Mouse (Mus musculus): ENCODE data around the gene Bcl7a. TPM values are rescaled to one million over a fixed set of nuclear protein-coding genes. Genes with fewer than 3 reads are reported as not detected.

Bcl7a gene
- polyA plus RNA-seq, 1 experiment = 2.7 TPM

- H3K4me1 ChIP-seq (ENCODE audit: control insufficient read depth, insufficient read depth, low read length) = peaks cover 20% of the 10 kb centered on the region
- TF ChIP-seq CTCF (IDR thresholded peaks at IDR 0.05; ENCODE audit: low read depth, low read length) (no peak), POLR2A (IDR thresholded peaks at IDR 0.05; ENCODE audit: borderline replicate concordance, low read depth, low read length) (no peak)
- H3K27ac ChIP-seq (ENCODE audit: insufficient read depth, low read depth, low read length) = no peak overlapping the region
- H3K4me3 ChIP-seq (ENCODE audit: insufficient read depth, low read length) = no peak overlapping the region
Measured at GRCm38 (mm10) chr5:123375262-123375661, 31.6 kb downstream of the Bcl7a start.

GRCm38 (mm10) chr5:123375793-123376452 is 32.3 kb downstream of the Bcl7a start:
- peak overlapping the region; percentile 35 for H3K27ac ChIP-seq (ENCODE audit: insufficient read depth, low read depth, low read length)
- H3K4me3 ChIP-seq (ENCODE audit: insufficient read depth, low read length) = no peak overlapping the region
- H3K4me1 ChIP-seq (ENCODE audit: control insufficient read depth, insufficient read depth, low read length) = peaks cover 20% of the 10 kb centered on the region
- TF ChIP-seq POLR2A (IDR thresholded peaks at IDR 0.05; ENCODE audit: borderline replicate concordance, low read depth, low read length) (no peak), CTCF (IDR thresholded peaks at IDR 0.05; ENCODE audit: low read depth, low read length) (no peak)

DNA sequence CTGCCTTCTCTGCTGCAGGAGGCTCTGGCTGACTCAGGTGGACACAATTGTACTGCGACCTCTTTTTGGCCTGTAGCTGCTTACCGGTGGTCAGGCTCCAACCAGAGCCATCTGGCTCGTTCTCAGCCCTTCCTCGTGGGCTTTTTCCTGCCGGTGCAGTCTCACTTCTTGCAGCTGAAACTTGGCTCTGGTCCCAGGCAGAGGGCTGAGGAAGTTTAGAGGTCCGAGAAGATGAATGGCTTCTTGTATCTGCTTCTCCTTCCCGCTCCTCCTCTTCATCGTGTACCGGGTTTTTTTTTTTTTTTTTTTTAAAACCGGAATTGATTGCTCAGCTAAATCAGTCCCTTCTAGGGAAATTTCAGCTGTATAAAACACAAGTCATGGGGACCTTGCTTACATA is 32.9 kb downstream of the Bcl7a start:
- H3K4me3 ChIP-seq (ENCODE audit: insufficient read depth, low read length) = peak overlapping the region; percentile 57
- H3K27ac ChIP-seq (ENCODE audit: insufficient read depth, low read depth, low read length) = peak overlapping the region; percentile 94
- peaks cover 16% of the 10 kb centered on the region for H3K4me1 ChIP-seq (ENCODE audit: control insufficient read depth, insufficient read depth, low read length)
- TF ChIP-seq POLR2A (IDR thresholded peaks at IDR 0.05; ENCODE audit: borderline replicate concordance, low read depth, low read length) = no peak
- no peak for TF ChIP-seq CTCF (IDR thresholded peaks at IDR 0.05; ENCODE audit: low read depth, low read length)

DNA sequence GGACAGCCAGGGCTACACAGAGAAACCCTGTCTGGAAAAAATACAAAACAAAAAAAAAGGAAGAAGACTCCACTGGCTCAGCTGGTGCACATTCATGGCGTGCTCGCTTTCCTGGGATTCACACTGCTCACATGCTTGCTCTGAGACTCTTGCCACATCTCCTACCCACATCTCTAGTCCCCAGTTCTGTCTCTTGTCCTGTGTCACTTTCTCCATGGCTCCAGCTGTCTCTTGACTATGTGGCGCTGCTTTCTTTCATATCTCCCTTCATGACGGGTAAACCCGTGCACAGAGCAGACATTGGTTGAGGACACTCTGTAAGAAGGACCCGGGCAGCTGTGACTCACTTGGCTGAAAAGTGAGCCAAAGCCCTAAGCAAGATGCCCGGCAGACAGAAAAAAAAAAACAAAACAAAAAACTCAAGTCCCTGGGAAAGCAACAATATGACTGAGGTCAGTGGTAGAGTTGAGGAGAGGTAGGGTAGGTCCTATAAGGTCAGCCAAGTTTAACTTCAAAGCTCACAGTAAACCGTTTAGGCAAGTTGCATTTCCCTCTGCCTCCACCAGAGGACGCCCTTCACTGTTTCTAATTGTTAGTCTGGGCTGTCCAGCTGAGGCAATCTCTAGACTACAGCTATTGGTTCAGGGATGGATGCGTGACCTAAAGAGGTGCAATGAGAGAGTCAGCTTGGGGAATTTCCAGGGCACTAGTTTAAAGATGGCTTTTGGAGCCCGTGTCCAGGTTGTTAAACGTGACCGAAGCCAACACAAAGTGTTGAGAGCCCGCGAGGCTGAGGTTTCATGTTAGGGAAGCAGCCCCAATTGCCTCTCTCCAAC is 33.7 kb downstream of the Bcl7a start:
- Histone ChIP-seq H3K4me3 (ENCODE audit: insufficient read depth, low read length) (peak overlapping the region; percentile 57), H3K27ac (ENCODE audit: insufficient read depth, low read depth, low read length) (peak overlapping the region; percentile 94), H3K4me1 (ENCODE audit: control insufficient read depth, insufficient read depth, low read length) (peaks cover 16% of the 10 kb centered on the region)
- TF ChIP-seq CTCF (IDR thresholded peaks at IDR 0.05; ENCODE audit: low read depth, low read length) = peak; percentile 56
- TF ChIP-seq POLR2A (IDR thresholded peaks at IDR 0.05; ENCODE audit: borderline replicate concordance, low read depth, low read length) = 0 out of 2 replicates have a peak, but pooled peaks have one; percentile 53

DNA sequence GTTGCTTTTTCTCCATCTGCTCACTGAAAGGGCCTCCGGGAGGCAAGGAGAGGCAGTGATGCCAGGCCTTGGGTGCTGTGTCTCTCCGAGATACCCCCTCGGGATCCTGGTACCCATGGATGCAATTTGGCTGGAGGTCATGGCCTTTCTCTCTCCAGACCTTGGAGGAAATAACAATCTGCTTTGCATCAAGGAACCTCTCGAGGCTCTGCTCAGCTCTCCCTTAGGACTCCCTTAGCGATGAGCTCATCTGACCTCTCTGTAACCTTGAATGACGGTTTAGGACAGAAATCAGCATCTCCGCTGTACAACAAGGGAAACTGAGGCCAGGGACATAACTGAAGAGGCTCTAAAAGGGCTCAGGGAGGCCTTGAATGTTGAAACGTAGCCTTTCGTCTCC is 35.1 kb downstream of the Bcl7a start:
- peaks cover 16% of the 10 kb centered on the region for H3K4me1 ChIP-seq (ENCODE audit: control insufficient read depth, insufficient read depth, low read length)
- H3K4me3 ChIP-seq (ENCODE audit: insufficient read depth, low read length) = no peak overlapping the region
- no peak overlapping the region for H3K27ac ChIP-seq (ENCODE audit: insufficient read depth, low read depth, low read length)
- no peak for TF ChIP-seq CTCF (IDR thresholded peaks at IDR 0.05; ENCODE audit: low read depth, low read length)
- TF ChIP-seq POLR2A (IDR thresholded peaks at IDR 0.05; ENCODE audit: borderline replicate concordance, low read depth, low read length) = no peak

DNA sequence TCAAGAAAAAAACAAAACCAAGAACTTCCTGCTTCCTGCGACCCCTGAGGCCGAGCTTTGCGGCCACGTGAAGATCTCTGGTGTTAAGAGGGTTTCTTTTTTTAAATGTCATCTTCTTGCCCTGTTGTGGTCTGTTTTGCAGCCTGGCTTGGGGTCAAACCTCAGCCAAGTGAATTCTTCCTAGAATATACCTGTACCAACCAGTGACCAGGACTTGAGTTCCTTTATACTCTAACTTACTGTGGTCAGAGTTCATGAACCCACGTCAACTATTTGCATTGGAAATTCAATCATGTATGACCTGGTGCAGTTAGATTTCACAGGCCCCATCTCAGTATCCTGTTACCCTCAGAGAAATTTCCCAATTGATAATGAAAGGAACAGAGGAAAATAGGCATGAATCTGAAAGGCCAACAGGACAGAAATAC is 35.9 kb downstream of the Bcl7a start:
- TF ChIP-seq POLR2A (IDR thresholded peaks at IDR 0.05; ENCODE audit: borderline replicate concordance, low read depth, low read length) (no peak), CTCF (IDR thresholded peaks at IDR 0.05; ENCODE audit: low read depth, low read length) (no peak)
- H3K4me3 ChIP-seq (ENCODE audit: insufficient read depth, low read length) = no peak overlapping the region
- H3K27ac ChIP-seq (ENCODE audit: insufficient read depth, low read depth, low read length) = no peak overlapping the region
- peaks cover 16% of the 10 kb centered on the region for H3K4me1 ChIP-seq (ENCODE audit: control insufficient read depth, insufficient read depth, low read length)

GRCm38 (mm10) chr5:123381968-123382367 is 38.3 kb downstream of the Bcl7a start:
- no peak overlapping the region for H3K27ac ChIP-seq (ENCODE audit: insufficient read depth, low read depth, low read length)
- TF ChIP-seq CTCF (IDR thresholded peaks at IDR 0.05; ENCODE audit: low read depth, low read length) (no peak), POLR2A (IDR thresholded peaks at IDR 0.05; ENCODE audit: borderline replicate concordance, low read depth, low read length) (no peak)
- no peak overlapping the region for H3K4me3 ChIP-seq (ENCODE audit: insufficient read depth, low read length)
- peaks cover 11% of the 10 kb centered on the region for H3K4me1 ChIP-seq (ENCODE audit: control insufficient read depth, insufficient read depth, low read length)

- peaks cover 8% of the 10 kb centered on the region for H3K4me1 ChIP-seq (ENCODE audit: control insufficient read depth, insufficient read depth, low read length)
- H3K27ac ChIP-seq (ENCODE audit: insufficient read depth, low read depth, low read length) = no peak overlapping the region
- H3K4me3 ChIP-seq (ENCODE audit: insufficient read depth, low read length) = no peak overlapping the region
- TF ChIP-seq POLR2A (IDR thresholded peaks at IDR 0.05; ENCODE audit: borderline replicate concordance, low read depth, low read length) (no peak), CTCF (IDR thresholded peaks at IDR 0.05; ENCODE audit: low read depth, low read length) (no peak)
Measured at GRCm38 (mm10) chr5:123382686-123383085, 39.1 kb downstream of the Bcl7a start.

GRCm38 (mm10) chr5:123388452-123388851 is 44.8 kb downstream of the Bcl7a start:
- peaks cover 26% of the 10 kb centered on the region for H3K4me1 ChIP-seq (ENCODE audit: control insufficient read depth, insufficient read depth, low read length)
- H3K4me3 ChIP-seq (ENCODE audit: insufficient read depth, low read length) = no peak overlapping the region
- TF ChIP-seq CTCF (IDR thresholded peaks at IDR 0.05; ENCODE audit: low read depth, low read length) = no peak
- no peak for TF ChIP-seq POLR2A (IDR thresholded peaks at IDR 0.05; ENCODE audit: borderline replicate concordance, low read depth, low read length)
- H3K27ac ChIP-seq (ENCODE audit: insufficient read depth, low read depth, low read length) = no peak overlapping the region

Measured in bone marrow macrophage, adult 2 months (primary cell).